Mouse (Mus musculus) C2C12 (cell line): ENCODE results near the gene Cfap44.

Source experiments
- CEBPB ChIP-seq: IDR thresholded peaks from one replicate; pipeline ENCODE4 v1.6.1; 2011; ENCODE audit warnings: low read depth, mild to moderate bottlenecking, control low read depth, moderate library complexity
- CTCF ChIP-seq: IDR thresholded peaks from one replicate; pipeline ENCODE4 v1.5.1; 2011; ENCODE audit not compliant: control insufficient read depth, insufficient read depth, insufficient read length
- FOSL1 ChIP-seq: IDR thresholded peaks from one replicate; pipeline ENCODE4 v1.8.0; 2011; ENCODE audit warnings: mild to moderate bottlenecking, low read length; ENCODE audit not compliant: poor library complexity, insufficient read depth, severe bottlenecking
- MAX ChIP-seq: IDR thresholded peaks from one replicate; pipeline ENCODE4 v1.6.1; 2011; ENCODE audit warnings: mild to moderate bottlenecking, control low read depth
- MYOD1 ChIP-seq: IDR thresholded peaks from one replicate; pipeline ENCODE4 v1.6.1; 2011; ENCODE audit warnings: low read depth; ENCODE audit not compliant: control insufficient read depth, insufficient read length
- MYOG ChIP-seq: IDR thresholded peaks from one replicate; pipeline ENCODE4 v1.6.1; 2011; ENCODE audit not compliant: control insufficient read depth, insufficient read length; ENCODE audit errors: extremely low read depth
- USF1 ChIP-seq: IDR thresholded peaks from one replicate; pipeline ENCODE4 v1.6.1; 2011; ENCODE audit warnings: low read depth, mild to moderate bottlenecking, control low read depth, moderate library complexity

DNA sequence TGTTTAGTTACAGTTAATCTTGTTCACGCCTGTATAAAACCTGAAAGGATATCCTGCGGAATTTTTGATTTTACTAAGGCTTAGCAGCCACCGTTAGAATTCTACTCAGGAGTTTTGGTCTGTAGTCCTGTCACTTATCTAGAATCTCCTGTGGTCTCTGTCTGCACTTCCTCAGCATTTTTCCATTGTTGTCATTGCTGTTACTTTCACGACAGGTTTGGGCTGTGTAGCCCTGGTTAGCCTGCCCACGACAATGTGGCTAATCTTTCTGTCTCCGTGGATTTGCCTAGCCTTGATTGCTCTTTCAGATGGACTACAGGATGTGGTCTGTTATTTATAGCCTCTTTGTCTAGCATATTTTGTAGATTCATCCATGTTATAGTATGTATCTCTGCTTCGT lies 38.3 kb upstream of the Cfap44 start:
- TF ChIP-seq CTCF (no peak), MAX (no peak), MYOG (no peak), USF1 (no peak), MYOD1 (no peak), FOSL1 (no peak), CEBPB (no peak)
